Mouse (Mus musculus) brown adipose tissue, adult 24 weeks (tissue): ENCODE measurements around the gene Cdh19. TPM values are rescaled to one million over a fixed set of nuclear protein-coding genes. Genes with fewer than 3 reads are reported as not detected.

Experiments used
- H3K27ac ChIP-seq: fragments of 200-500 bp; replicated peaks from 2 replicates; pipeline ENCODE4 v1.5.1; 2012; ENCODE audit warnings: low read depth, mild to moderate bottlenecking, low read length
- H3K4me1 ChIP-seq: fragments of 200-500 bp; 2 replicates; pipeline ENCODE4 v1.6.1; 2012; ENCODE audit warnings: low read length, mixed read lengths; ENCODE audit not compliant: control insufficient read depth, insufficient read depth, insufficient read length
- H3K4me3 ChIP-seq: fragments of 200-500 bp; 2 replicates; pipeline ENCODE4 v1.5.1; 2012; ENCODE audit warnings: low read depth, mild to moderate bottlenecking, low read length, moderate library complexity; ENCODE audit not compliant: insufficient read depth
- polyA plus RNA-seq: library from polyadenylated mRNA; stranded (reverse); fragments of >200 nt; gene quantifications from 2 replicates; pipeline ENCODE4 v1.2.4, GENCODE M21; 2012; ENCODE audit not compliant: missing spikeins, insufficient read depth, insufficient read length

Gene Cdh19
- polyA plus RNA-seq: 2.4 and 3.8 TPM in 2 replicates

DNA sequence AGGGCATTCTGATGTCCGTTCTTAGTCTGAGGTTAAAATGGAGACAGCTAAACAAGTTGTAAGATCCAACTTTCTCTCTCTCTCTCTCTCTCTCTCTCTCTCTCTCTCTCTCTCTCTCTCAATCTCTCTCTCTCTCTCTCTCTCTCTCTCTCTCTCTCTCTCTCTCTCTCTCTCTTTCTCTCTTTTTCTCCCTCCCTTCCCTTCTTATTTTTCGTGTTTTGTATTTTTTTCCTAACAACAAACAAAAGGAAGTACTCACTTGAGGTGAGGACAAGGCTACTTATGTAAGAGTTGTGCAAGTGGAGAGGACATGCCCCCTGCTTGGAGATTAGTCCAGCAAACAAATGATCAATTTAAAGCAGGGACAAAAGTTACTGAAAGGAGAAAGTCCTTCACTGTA is at the start of gene Cdh19:
Cdh19 (minus strand) TSS at position 101 of the 400 bp plus-strand sequence.
- H3K27ac ChIP-seq: no peak within 1 kb of the TSS
- H3K4me1 ChIP-seq: no peaks in the 10 kb centered on the region
- no peak within 1 kb of the TSS for H3K4me3 ChIP-seq

- H3K4me1 ChIP-seq: no peaks in the 10 kb centered on the region
- H3K27ac ChIP-seq: no peak overlapping the region
- no peak overlapping the region for H3K4me3 ChIP-seq
Measured at GRCm38 (mm10) chr1:111020434-111021060, 43.2 kb upstream of the Cdh19 start.

GRCm38 (mm10) chr1:111017640-111018039 is 40.3 kb upstream of the Cdh19 start:
- no peaks in the 10 kb centered on the region for H3K4me1 ChIP-seq
- H3K27ac ChIP-seq: no peak overlapping the region
- H3K4me3 ChIP-seq: no peak overlapping the region

GRCm38 (mm10) chr1:110989824-110990223 is 12.4 kb upstream of the Cdh19 start:
- no peak overlapping the region for H3K27ac ChIP-seq
- H3K4me3 ChIP-seq: no peak overlapping the region
- no peaks in the 10 kb centered on the region for H3K4me1 ChIP-seq

DNA sequence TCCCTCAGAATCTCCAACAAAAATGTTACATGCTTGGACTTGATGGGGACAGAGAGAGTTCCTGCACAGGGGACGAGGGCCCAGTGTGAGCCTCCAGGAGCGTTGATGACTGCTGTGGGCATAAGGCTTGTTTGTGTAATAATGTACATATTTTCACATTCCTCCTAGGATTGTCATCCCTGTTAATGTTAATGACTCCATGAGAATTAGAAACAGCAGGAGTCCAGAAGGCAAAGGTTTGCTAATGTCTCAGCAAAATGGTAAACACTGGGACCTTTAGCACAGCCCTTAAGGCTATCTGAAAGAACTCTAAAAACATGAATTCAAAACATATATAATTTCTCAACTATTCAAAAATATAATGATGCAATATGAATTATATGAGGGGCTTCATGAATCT is 8.2 kb downstream of the Cdh19 start:
- H3K4me1 ChIP-seq: no peaks in the 10 kb centered on the region
- no peak overlapping the region for H3K27ac ChIP-seq
- H3K4me3 ChIP-seq: no peak overlapping the region

DNA sequence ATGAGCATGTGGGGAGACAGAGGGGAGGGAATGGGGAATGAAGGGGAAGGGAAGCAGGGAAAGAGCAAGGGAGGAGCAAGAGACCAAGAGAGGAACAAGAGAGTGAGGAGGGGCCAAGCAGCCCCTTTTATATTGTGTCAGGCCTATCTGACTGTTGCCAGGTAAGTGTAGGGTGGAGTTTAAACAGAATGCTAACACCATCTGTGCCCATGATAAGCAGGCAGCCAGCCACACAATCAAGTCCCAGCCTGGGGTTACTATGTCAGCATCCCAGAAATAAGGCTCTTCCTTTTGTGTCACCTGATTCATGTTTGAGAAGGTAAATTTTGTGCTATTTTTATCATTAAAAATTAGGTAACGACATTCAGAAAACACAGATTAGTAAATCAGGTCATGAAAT is 67.6 kb downstream of the Cdh19 start:
- Histone ChIP-seq H3K27ac (no peak overlapping the region), H3K4me3 (no peak overlapping the region), H3K4me1 (no peaks in the 10 kb centered on the region)

DNA sequence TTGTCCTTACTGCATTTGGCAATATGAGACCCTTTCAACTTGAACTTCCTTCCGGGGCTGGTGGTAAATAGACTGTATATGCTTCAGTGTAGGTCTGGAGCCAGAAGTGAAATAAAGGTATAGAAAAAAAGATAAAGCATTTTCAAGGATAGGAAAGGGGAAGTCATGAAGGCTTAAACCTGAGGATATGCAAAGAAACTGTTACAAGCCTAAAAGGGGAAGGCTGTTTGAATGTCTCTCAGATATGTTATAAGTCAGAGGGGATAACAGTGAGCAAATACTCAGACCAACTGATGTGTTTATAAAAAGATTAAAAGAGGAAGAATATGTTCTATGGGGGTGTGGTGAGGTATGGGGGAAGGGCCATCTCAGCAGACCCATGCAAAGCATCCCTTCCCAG is 68.2 kb downstream of the Cdh19 start:
- no peak overlapping the region for H3K27ac ChIP-seq
- no peaks in the 10 kb centered on the region for H3K4me1 ChIP-seq
- H3K4me3 ChIP-seq: no peak overlapping the region

- Histone ChIP-seq H3K4me1 (no peaks in the 10 kb centered on the region), H3K4me3 (no peak overlapping the region), H3K27ac (no peak overlapping the region)
Measured at GRCm38 (mm10) chr1:110904266-110904665, 73.1 kb downstream of the Cdh19 start.
